Mouse (Mus musculus) small intestine, adult 2 months (tissue): ENCODE measurements at regions not wholly inside any gene's neighbourhood (a gene's known extent, or its start where the extent isn't known, plus 50 kb on each side); places are given as distances from the start of the nearest gene placed in this dataset.

Experiments used
- H3K27ac ChIP-seq: fragments of 200-500 bp; 2 replicates; pipeline ENCODE4 v1.5.1; 2012; ENCODE audit warnings: low read depth, low read length, control low read depth, inconsistent platforms; ENCODE audit not compliant: insufficient read depth
- H3K27me3 ChIP-seq: fragments of 200-500 bp; 2 replicates; pipeline ENCODE4 v1.6.1; 2012; ENCODE audit warnings: mild to moderate bottlenecking, moderate library complexity, low read length, inconsistent platforms; ENCODE audit not compliant: control insufficient read depth, insufficient read depth
- H3K36me3 ChIP-seq: fragments of 200-500 bp; 2 replicates; pipeline ENCODE4 v1.6.1; 2012; ENCODE audit warnings: mild to moderate bottlenecking, low read length, control low read depth, inconsistent platforms; ENCODE audit not compliant: control insufficient read depth, insufficient read depth
- H3K4me1 ChIP-seq: fragments of 200-500 bp; 2 replicates; pipeline ENCODE4 v1.6.1; 2012; ENCODE audit warnings: low read length, inconsistent platforms, mixed read lengths; ENCODE audit not compliant: control insufficient read depth, insufficient read depth, insufficient read length
- H3K4me3 ChIP-seq: fragments of 200-500 bp; 2 replicates; pipeline ENCODE4 v1.5.1; 2012; ENCODE audit warnings: low read depth, mild to moderate bottlenecking, control low read depth, inconsistent platforms, low read length, moderate library complexity
- CTCF ChIP-seq: fragments of 200-500 bp; IDR thresholded peaks from 2 replicates; pipeline ENCODE4 v1.5.1; 2012; ENCODE audit warnings: low read depth, mild to moderate bottlenecking, control low read depth, inconsistent platforms, low read length, moderate library complexity, mixed read lengths; ENCODE audit not compliant: insufficient replicate concordance, insufficient read length; ENCODE audit errors: extremely low read depth
- POLR2A ChIP-seq: fragments of 200-500 bp; IDR thresholded peaks from 2 replicates; pipeline ENCODE4 v1.6.1; 2012; ENCODE audit warnings: low read depth, mild to moderate bottlenecking, control low read depth, inconsistent platforms, low read length, moderate library complexity
- WGBS: fragments of 180-500 bp; shearing (Covaris S2); methylation state at CpG from one replicate; pipeline ENCODE4 v1.1.7; 2018; 5-methylcytosine and 5-hydroxymethylcytosine counted together

GRCm38 (mm10) chr16:78101415-78102326, 199.6 kb upstream of the Cxadr start:
- no peaks in the 10 kb centered on the region for H3K36me3 ChIP-seq
- H3K27me3 ChIP-seq, result no peaks in the 10 kb centered on the region
- H3K4me1 ChIP-seq, result no peaks in the 10 kb centered on the region
- TF ChIP-seq CTCF (no peak), POLR2A (no peak)
- no peak overlapping the region for H3K4me3 ChIP-seq
- no peak overlapping the region for H3K27ac ChIP-seq
- 57% methylated on average over 14 of the region's 14 CpGs for WGBS

- no peaks in the 10 kb centered on the region for H3K4me1 ChIP-seq
- TF ChIP-seq POLR2A, result no peak
- H3K36me3 ChIP-seq, result no peaks in the 10 kb centered on the region
- H3K27ac ChIP-seq, result no peak overlapping the region
- H3K4me3 ChIP-seq, result no peak overlapping the region
- 84% methylated on average over 2 of the region's 2 CpGs for WGBS
- H3K27me3 ChIP-seq, result no peaks in the 10 kb centered on the region
Observed at GRCm38 (mm10) chr16:78099842-78100241, 201.4 kb upstream of the Cxadr start.

GRCm38 (mm10) chr16:78099114-78099513, 202.2 kb upstream of the Cxadr start:
- no peak overlapping the region for H3K4me3 ChIP-seq
- TF ChIP-seq POLR2A (no peak), CTCF (no peak)
- no peaks in the 10 kb centered on the region for H3K27me3 ChIP-seq
- 73% methylated on average over 6 of the region's 6 CpGs for whole genome bisulfite sequencing
- H3K27ac ChIP-seq, result no peak overlapping the region
- H3K4me1 ChIP-seq, result no peaks in the 10 kb centered on the region
- H3K36me3 ChIP-seq, result no peaks in the 10 kb centered on the region

- no peak overlapping the region for H3K4me3 ChIP-seq
- H3K36me3 ChIP-seq, result no peaks in the 10 kb centered on the region
- no peak overlapping the region for H3K27ac ChIP-seq
- no peak for TF ChIP-seq POLR2A
- TF ChIP-seq CTCF, result no peak
- H3K4me1 ChIP-seq, result no peaks in the 10 kb centered on the region
- 76% methylated on average over 6 of the region's 6 CpGs for WGBS
- H3K27me3 ChIP-seq, result no peaks in the 10 kb centered on the region
Observed at GRCm38 (mm10) chr16:78098555-78098954, 202.7 kb upstream of the Cxadr start.

GRCm38 (mm10) chr16:78096571-78096970, 204.7 kb upstream of the Cxadr start:
- TF ChIP-seq CTCF (no peak), POLR2A (no peak)
- H3K27ac ChIP-seq, result no peak overlapping the region
- no peaks in the 10 kb centered on the region for H3K4me1 ChIP-seq
- H3K36me3 ChIP-seq, result no peaks in the 10 kb centered on the region
- H3K4me3 ChIP-seq, result no peak overlapping the region
- 57% methylated on average over 1 of the region's 1 CpGs for WGBS
- H3K27me3 ChIP-seq, result no peaks in the 10 kb centered on the region

GRCm38 (mm10) chr16:78090155-78090554, 211.1 kb upstream of the Cxadr start:
- WGBS, result 72% methylated on average over 3 of the region's 3 CpGs
- Histone ChIP-seq H3K27me3 (no peaks in the 10 kb centered on the region), H3K27ac (no peak overlapping the region), H3K4me3 (no peak overlapping the region), H3K36me3 (no peaks in the 10 kb centered on the region), H3K4me1 (no peaks in the 10 kb centered on the region)
- TF ChIP-seq CTCF, result no peak

GRCm38 (mm10) chr16:78067532-78068118, 233.7 kb upstream of the Cxadr start:
- TF ChIP-seq CTCF, result no peak
- no peak for TF ChIP-seq POLR2A
- no peaks in the 10 kb centered on the region for H3K4me1 ChIP-seq
- no peak overlapping the region for H3K27ac ChIP-seq
- no peaks in the 10 kb centered on the region for H3K27me3 ChIP-seq
- no peak overlapping the region for H3K4me3 ChIP-seq
- H3K36me3 ChIP-seq, result no peaks in the 10 kb centered on the region
- WGBS, result 71% methylated on average over 10 of the region's 10 CpGs

- no peaks in the 10 kb centered on the region for H3K36me3 ChIP-seq
- H3K27me3 ChIP-seq, result no peaks in the 10 kb centered on the region
- TF ChIP-seq CTCF (no peak), POLR2A (no peak)
- H3K27ac ChIP-seq, result no peak overlapping the region
- no peak overlapping the region for H3K4me3 ChIP-seq
- no peaks in the 10 kb centered on the region for H3K4me1 ChIP-seq
- WGBS, result 77% methylated on average over 6 of the region's 6 CpGs
Observed at GRCm38 (mm10) chr16:78060516-78060915, 240.8 kb upstream of the Cxadr start.
